Mouse (Mus musculus): ENCODE measurements around the gene Vrk1.

GRCm38 (mm10) chr12:105992756-105993155, 17.3 kb upstream of the Vrk1 start:
- TF ChIP-seq CTCF (IDR thresholded peaks at IDR 0.05; ENCODE audit: control insufficient read depth, insufficient read depth, insufficient replicate concordance, low read depth, low read length) (no peak), POLR2A (IDR thresholded peaks at IDR 0.05; ENCODE audit: control insufficient read depth, low read depth, low read length) (no peak)

Measured in testis, adult 2 months (tissue).